Mouse (Mus musculus) brain, embryonic 14.5 days (tissue): ENCODE measurements at regions not wholly inside any gene's neighbourhood (a gene's known extent, or its start where the extent isn't known, plus 50 kb on each side); places are given as distances from the start of the nearest gene placed in this dataset.

ENCODE experiments used
- CTCF ChIP-seq: fragments of 200-500 bp; IDR thresholded peaks from 2 replicates; pipeline ENCODE4 v1.5.1; 2012; ENCODE audit warnings: inconsistent platforms, mild to moderate bottlenecking, moderate library complexity, borderline replicate concordance; ENCODE audit not compliant: insufficient read depth, insufficient read length; ENCODE audit errors: extremely low read depth
- POLR2A ChIP-seq: fragments of 200-500 bp; IDR thresholded peaks from 2 replicates; pipeline ENCODE4 v1.6.1; 2012; ENCODE audit warnings: mild to moderate bottlenecking, inconsistent platforms, borderline replicate concordance; ENCODE audit not compliant: poor library complexity, insufficient read depth, insufficient read length, severe bottlenecking; ENCODE audit errors: extremely low read depth

- TF ChIP-seq CTCF (no peak), POLR2A (no peak)
These were observed 67.7 kb upstream of the Nfe2l3 start for GRCm38 (mm10) chr6:51364776-51365175.
